Comparison of ENCODE assay signal across 10 mouse cellular contexts in the genomic region with DNA sequence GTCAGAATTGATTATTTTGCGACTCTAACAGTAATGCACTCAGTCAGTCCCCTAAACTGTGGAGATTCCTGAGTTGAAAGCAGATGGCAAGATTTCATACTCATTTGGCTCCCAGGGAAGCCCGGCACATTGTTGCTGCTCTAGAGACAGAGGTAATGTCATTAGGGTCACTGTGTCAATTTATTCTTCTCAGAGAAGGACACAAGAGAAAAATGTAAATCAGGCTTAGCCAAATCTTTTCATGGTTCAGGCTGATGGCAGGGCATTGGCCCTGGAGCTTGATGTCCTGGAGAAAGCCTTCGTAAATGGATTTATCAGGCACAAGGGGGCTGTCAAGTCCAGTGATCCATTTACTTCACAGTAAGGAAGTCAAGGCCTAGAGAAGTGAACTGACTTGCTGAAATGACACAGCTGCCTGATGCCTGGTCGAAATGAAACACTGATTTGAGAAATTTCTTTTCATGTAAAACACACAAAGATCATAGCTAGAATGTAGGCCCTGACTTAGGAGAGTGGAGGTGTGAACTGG.
A peak's percentile ranks its signal among the peaks of the same experiment; 100 is the strongest.
DNase-seq lines count a peak whose midpoint lies in the region; ATAC-seq and TF ChIP-seq lines count a peak whose summit lies in the region.
"Had no signal": no experiment of that assay in that cellular context is flagged by ENCODE, and none has a peak within 500 bp of the region (broad histone marks: within the 10 kb centered on the region; RNA-seq: fewer than 3 reads in every experiment).

No protein-coding gene starts in this region.

- H3K4me3 ChIP-seq in embryonic facial prominence, embryonic 10.5 days, result no peak overlapping the region
- no peak overlapping the region for H3K4me3 ChIP-seq in hindbrain, embryonic 12.5 days
- no peak overlapping the region for H3K4me3 ChIP-seq in midbrain, embryonic 16.5 days (ENCODE audit: low read depth, low read length)
- H3K4me3 ChIP-seq: heart, embryonic 13.5 days had no signal

- H3K27ac ChIP-seq in embryonic facial prominence, embryonic 10.5 days (replicated peaks), result no peak overlapping the region
- H3K27ac ChIP-seq in hindbrain, embryonic 12.5 days, result peak overlapping the region; percentile 79
- H3K27ac ChIP-seq in midbrain, embryonic 16.5 days (ENCODE audit: low read length), result peak overlapping the region; percentile 83
- H3K27ac ChIP-seq: heart, embryonic 13.5 days had no signal

- H3K9me3 ChIP-seq in embryonic facial prominence, embryonic 10.5 days, result no peaks in the 10 kb centered on the region
- H3K9me3 ChIP-seq in hindbrain, embryonic 12.5 days (replicated peaks), result no peaks in the 10 kb centered on the region
- peaks cover 8% of the 10 kb centered on the region; the same call in 1 of the 2 replicates for H3K9me3 ChIP-seq in midbrain, embryonic 16.5 days (replicated peaks; ENCODE audit: control insufficient read depth, low read length, poor library complexity, severe bottlenecking)
- H3K9me3 ChIP-seq: heart, embryonic 13.5 days had no signal

- no peaks in the 10 kb centered on the region for H3K27me3 ChIP-seq in embryonic facial prominence, embryonic 10.5 days (replicated peaks; ENCODE audit: low read depth, poor library complexity, severe bottlenecking)
- no peaks in the 10 kb centered on the region for H3K27me3 ChIP-seq in hindbrain, embryonic 12.5 days
- H3K27me3 ChIP-seq in midbrain, embryonic 16.5 days (ENCODE audit: control insufficient read depth, insufficient read depth, low read depth, low read length), result no peaks in the 10 kb centered on the region
- H3K27me3 ChIP-seq: CH12.LX; heart, embryonic 13.5 days had no signal

- peaks cover 21% of the 10 kb centered on the region for H3K4me1 ChIP-seq in embryonic facial prominence, embryonic 10.5 days
- H3K4me1 ChIP-seq in hindbrain, embryonic 12.5 days, result peaks cover 19% of the 10 kb centered on the region
- peaks cover 26% of the 10 kb centered on the region for H3K4me1 ChIP-seq in midbrain, embryonic 16.5 days (ENCODE audit: control insufficient read depth, insufficient read depth, low read length)

- H3K4me2 ChIP-seq in hindbrain, embryonic 12.5 days (replicated peaks), result no peak overlapping the region
- peak overlapping the region; percentile 10; the same call in 1 of the 2 replicates for H3K4me2 ChIP-seq in midbrain, embryonic 16.5 days (ENCODE audit: low read length)
- H3K4me2 ChIP-seq: heart, embryonic 13.5 days had no signal

- DNase-seq in brain, embryonic 14.5 days (ENCODE audit: low read depth), result peak; percentile 84
- DNase-seq in embryonic facial prominence, embryonic 10.5 days (ENCODE audit: low spot score), result peak; percentile 19
- DNase-seq in B cell, adult 2 months, result no peak
- DNase-seq in cerebellum, postnatal 25 days, result no peak
- DNase-seq in frontal cortex, postnatal 25 days (ENCODE audit: low spot score in 2 of 2), result no peak
- DNase-seq: kidney, adult 18-20 months had no signal

- H3K36me3 ChIP-seq in embryonic facial prominence, embryonic 10.5 days (replicated peaks), result no peaks in the 10 kb centered on the region
- H3K36me3 ChIP-seq in hindbrain, embryonic 12.5 days, result no peaks in the 10 kb centered on the region
- no peaks in the 10 kb centered on the region for H3K36me3 ChIP-seq in midbrain, embryonic 16.5 days (ENCODE audit: control insufficient read depth, insufficient read depth, low read length)
- H3K36me3 ChIP-seq: heart, embryonic 13.5 days had no signal

- peak; percentile 16; the same call in 1 of the 2 replicates for TF ChIP-seq CTCF in brain, embryonic 14.5 days (IDR thresholded peaks at IDR 0.05; ENCODE audit: borderline replicate concordance, extremely low read depth, insufficient read depth, insufficient read length)

- no peak for TF ChIP-seq POLR2A in brain, embryonic 14.5 days (IDR thresholded peaks at IDR 0.05; ENCODE audit: borderline replicate concordance, extremely low read depth, insufficient read depth, insufficient read length, poor library complexity, severe bottlenecking)

- H3K9ac ChIP-seq in hindbrain, embryonic 12.5 days, result no peak overlapping the region
- H3K9ac ChIP-seq in midbrain, embryonic 16.5 days (ENCODE audit: low read depth, low read length), result no peak overlapping the region
- H3K9ac ChIP-seq: heart, embryonic 13.5 days had no signal

- peak; percentile 87 for ATAC-seq in hindbrain, embryonic 12.5 days (ENCODE audit: low FRiP score)
- ATAC-seq in midbrain, embryonic 16.5 days, result peak; percentile 83

- 27% methylated on average over 4 of the region's 4 CpGs for WGBS in embryonic facial prominence, embryonic 10.5 days
- WGBS in hindbrain, embryonic 12.5 days, result 7% methylated on average over 4 of the region's 4 CpGs
- 1% methylated on average over 4 of the region's 4 CpGs for WGBS in midbrain, embryonic 16.5 days

Comparison
In these comparisons a context has a peak if more than half of its experiments do, and no peak if none do; other contexts are left out.
1. DNase-seq: peak in brain, embryonic 14.5 days (single experiment) and embryonic facial prominence, embryonic 10.5 days (single experiment); none in B cell, adult 2 months (0 of 2), cerebellum, postnatal 25 days (0 of 2) and frontal cortex, postnatal 25 days (0 of 2).